Mouse (Mus musculus): ENCODE measurements around the gene Gm9733.
"Not testable (repeated sequence)": the region's sequence is repeated elsewhere in the genome, so short reads cannot be mapped to it uniquely, and the experiment has no call there.

Gene Gm9733

DNA sequence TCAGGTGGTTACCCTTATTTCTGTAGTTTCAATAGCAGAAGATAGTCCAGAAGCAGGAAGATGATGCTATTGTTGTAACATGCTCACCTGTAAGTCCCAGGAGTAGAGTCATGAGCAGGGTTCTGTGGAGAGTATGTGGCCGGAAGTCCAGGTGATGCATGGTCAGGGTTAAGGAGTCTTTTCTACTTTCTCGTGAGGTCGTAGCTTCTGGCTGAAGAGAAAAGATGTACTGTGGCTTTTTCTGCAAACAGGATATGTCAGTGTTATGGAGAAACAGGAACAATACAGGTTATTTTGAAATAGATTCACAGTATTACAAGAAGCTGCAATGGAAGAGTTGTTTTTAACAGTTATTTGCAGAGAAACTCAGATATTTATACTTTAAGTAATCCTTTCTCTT lies at the start of gene Gm9733:
Gene Gm9733, minus strand, starts transcription at position 240 of the 400 bp plus-strand sequence.
- in situ Hi-C loops (cut with MboI; ENCODE audit: low pct_unique_long_range_greater_than_20kb in 1 of 2, low sequenced_read_pairs in 2 of 2, unreplicated experiment in 1 of 2), result no loop called here

DNA sequence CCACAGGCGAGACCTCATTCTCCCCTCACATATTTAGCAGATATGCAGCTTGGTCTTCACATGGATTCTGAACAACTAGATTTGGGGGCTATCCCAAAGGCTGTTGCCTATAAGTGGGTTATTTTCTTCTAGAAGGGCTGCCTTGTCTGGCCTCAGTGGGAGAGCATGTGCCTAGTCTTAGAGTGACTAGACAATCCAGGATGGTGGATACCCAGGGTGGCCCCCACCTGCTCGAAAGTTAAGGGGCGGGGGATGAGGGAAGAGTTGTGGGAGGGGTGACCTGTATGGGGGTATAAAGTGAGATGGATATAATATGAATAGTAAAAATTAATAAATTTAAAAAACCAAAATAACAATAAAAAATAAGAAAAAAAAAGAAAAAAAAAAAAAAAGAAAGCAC lies 23.6 kb upstream of the Gm9733 start:
- in situ Hi-C loops (cut with MboI; ENCODE audit: low pct_unique_long_range_greater_than_20kb in 1 of 2, low sequenced_read_pairs in 2 of 2, unreplicated experiment in 1 of 2), result not testable (repeated sequence)

- in situ Hi-C loops (cut with MboI; ENCODE audit: low pct_unique_long_range_greater_than_20kb in 1 of 2, low sequenced_read_pairs in 2 of 2, unreplicated experiment in 1 of 2), result not testable (repeated sequence)
These were observed 18.2 kb upstream of the Gm9733 start for GRCm38 (mm10) chr3:15350318-15350717.

- in situ Hi-C loops (cut with MboI; ENCODE audit: low pct_unique_long_range_greater_than_20kb in 1 of 2, low sequenced_read_pairs in 2 of 2, unreplicated experiment in 1 of 2), result not testable (repeated sequence)
These were observed 13.5 kb upstream of the Gm9733 start for GRCm38 (mm10) chr3:15345606-15346005.

- in situ Hi-C loops (cut with MboI; ENCODE audit: low pct_unique_long_range_greater_than_20kb in 1 of 2, low sequenced_read_pairs in 2 of 2, unreplicated experiment in 1 of 2), result no loop called here
These were observed 8.2 kb upstream of the Gm9733 start for GRCm38 (mm10) chr3:15340287-15340686.

- in situ Hi-C loops (cut with MboI; ENCODE audit: low pct_unique_long_range_greater_than_20kb in 1 of 2, low sequenced_read_pairs in 2 of 2, unreplicated experiment in 1 of 2), result no loop called here
These were observed 2.1 kb upstream of the Gm9733 start for GRCm38 (mm10) chr3:15334182-15334581.

- in situ Hi-C loops (cut with MboI; ENCODE audit: low pct_unique_long_range_greater_than_20kb in 1 of 2, low sequenced_read_pairs in 2 of 2, unreplicated experiment in 1 of 2), result no loop called here
These were observed 557 bp downstream of the Gm9733 start for GRCm38 (mm10) chr3:15331545-15331944.

DNA sequence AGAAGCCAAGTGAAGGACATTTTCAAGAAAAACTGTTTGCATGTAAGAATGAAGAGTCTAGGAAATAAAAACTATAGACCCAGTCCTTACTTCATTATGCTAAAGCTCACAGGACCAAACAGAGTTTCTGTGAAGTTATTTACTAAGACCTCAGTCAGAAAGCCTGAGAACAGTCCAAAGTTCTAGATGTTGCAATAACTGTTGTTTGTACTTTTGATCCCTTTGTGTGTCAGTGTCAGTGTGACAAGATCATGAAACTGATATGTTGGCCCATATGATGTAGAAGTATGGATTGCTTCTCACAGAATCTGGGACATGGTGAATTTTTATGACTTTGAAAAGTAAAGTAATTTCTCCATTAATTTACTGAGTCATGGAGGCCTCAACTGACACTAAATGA lies 2.6 kb downstream of the Gm9733 start:
- in situ Hi-C loops (cut with MboI; ENCODE audit: low pct_unique_long_range_greater_than_20kb in 1 of 2, low sequenced_read_pairs in 2 of 2, unreplicated experiment in 1 of 2), result no loop called here

- in situ Hi-C loops (cut with MboI; ENCODE audit: low pct_unique_long_range_greater_than_20kb in 1 of 2, low sequenced_read_pairs in 2 of 2, unreplicated experiment in 1 of 2), result no loop called here
These were observed 47.4 kb downstream of the Gm9733 start for GRCm38 (mm10) chr3:15284424-15285328.

GRCm38 (mm10) chr3:15275899-15276526 lies 56.1 kb downstream of the Gm9733 start:
- in situ Hi-C loops (cut with MboI; ENCODE audit: low pct_unique_long_range_greater_than_20kb in 1 of 2, low sequenced_read_pairs in 2 of 2, unreplicated experiment in 1 of 2), result no loop called here

- in situ Hi-C loops (cut with MboI; ENCODE audit: low pct_unique_long_range_greater_than_20kb in 1 of 2, low sequenced_read_pairs in 2 of 2, unreplicated experiment in 1 of 2), result loop anchor here in 1 of 2 experiments (25.0 kb wide), 1 partner anchor 773 kb away; no protein-coding TSS in a partner anchor
These were observed 67.7 kb downstream of the Gm9733 start for GRCm38 (mm10) chr3:15264450-15264849.

DNA sequence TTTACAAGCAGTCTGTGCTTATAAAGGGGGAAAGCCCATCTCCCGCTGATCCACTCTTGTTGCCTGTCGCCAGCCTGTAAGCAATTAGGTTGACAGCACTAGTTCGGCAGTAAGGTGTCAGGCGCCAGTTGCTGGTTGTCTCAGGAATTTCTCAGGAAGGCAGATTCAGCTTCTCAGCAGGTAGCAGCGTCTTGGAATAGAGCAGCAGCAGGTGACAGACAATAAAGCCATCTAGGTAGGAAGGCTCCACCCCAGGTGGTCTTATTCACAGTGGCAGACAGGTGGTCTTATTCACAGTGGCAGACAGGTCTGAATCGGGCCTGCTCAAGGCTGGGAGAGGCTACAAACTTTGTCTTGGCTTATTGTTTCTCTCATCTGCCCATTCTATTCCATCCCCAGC lies 76.4 kb downstream of the Gm9733 start:
- in situ Hi-C loops (cut with MboI; ENCODE audit: low pct_unique_long_range_greater_than_20kb in 1 of 2, low sequenced_read_pairs in 2 of 2, unreplicated experiment in 1 of 2), result loop anchor here in 1 of 2 experiments (25.0 kb wide), 1 partner anchor 782 kb away; no protein-coding TSS in a partner anchor
